Mouse (Mus musculus) bone marrow macrophage, adult 2 months (primary cell): Measurements from ENCODE around the gene Chp2. TPM values are rescaled to one million over a fixed set of nuclear protein-coding genes. Genes with fewer than 3 reads are reported as not detected.
A peak's percentile ranks its signal among the peaks of the same experiment; 100 is the strongest.

Experiments
- H3K27ac ChIP-seq: 2 replicates; pipeline ENCODE4 v1.5.1; 2012; ENCODE audit warnings: low read depth, low read length; ENCODE audit not compliant: insufficient read depth
- H3K4me1 ChIP-seq: 2 replicates; pipeline ENCODE4 v1.6.1; 2012; ENCODE audit warnings: low read length; ENCODE audit not compliant: control insufficient read depth, insufficient read depth
- H3K4me3 ChIP-seq: 2 replicates; pipeline ENCODE4 v1.5.1; 2012; ENCODE audit warnings: mild to moderate bottlenecking, low read length, moderate library complexity; ENCODE audit not compliant: insufficient read depth
- CTCF ChIP-seq: IDR thresholded peaks from 2 replicates; pipeline ENCODE4 v1.5.1; 2012; ENCODE audit warnings: low read depth, mild to moderate bottlenecking, low read length, moderate library complexity
- POLR2A ChIP-seq: IDR thresholded peaks from 2 replicates; pipeline ENCODE4 v1.6.1; 2012; ENCODE audit warnings: mild to moderate bottlenecking, low read depth, low read length, borderline replicate concordance
- polyA plus RNA-seq: library from polyadenylated mRNA; stranded (reverse); fragments of >200 nt; gene quantifications from 2 replicates; pipeline ENCODE4 v1.2.4, GENCODE M21; 2012; ENCODE audit not compliant: missing spikeins, insufficient read depth, insufficient read length

Gene Chp2
- polyA plus RNA-seq, 1 experiment = 1.3 TPM

DNA sequence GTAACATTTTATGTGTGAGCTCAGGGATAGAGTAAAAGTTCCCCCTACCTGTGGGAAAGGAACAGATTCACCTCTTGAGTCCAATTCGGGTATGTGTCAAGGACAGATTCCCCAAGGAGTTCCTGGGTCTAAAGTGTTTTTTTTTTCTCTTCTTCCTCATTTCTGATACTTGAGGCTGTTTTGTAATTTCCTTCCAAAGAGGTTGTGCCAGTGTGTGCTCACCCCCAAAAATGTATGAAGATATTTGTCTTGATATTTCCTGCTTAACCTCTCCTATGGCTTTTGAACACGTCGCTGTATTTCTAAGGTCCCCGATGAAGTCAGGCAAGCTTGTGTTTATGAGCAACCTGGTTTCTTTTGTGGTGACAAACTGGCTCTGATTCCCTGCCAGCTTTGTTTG, 39.2 kb downstream of the Chp2 start:
- peak overlapping the region; percentile 81 for H3K27ac ChIP-seq
- no peak overlapping the region for H3K4me3 ChIP-seq
- H3K4me1 ChIP-seq = peaks cover 57% of the 10 kb centered on the region
- no peak for TF ChIP-seq CTCF
- TF ChIP-seq POLR2A = no peak

DNA sequence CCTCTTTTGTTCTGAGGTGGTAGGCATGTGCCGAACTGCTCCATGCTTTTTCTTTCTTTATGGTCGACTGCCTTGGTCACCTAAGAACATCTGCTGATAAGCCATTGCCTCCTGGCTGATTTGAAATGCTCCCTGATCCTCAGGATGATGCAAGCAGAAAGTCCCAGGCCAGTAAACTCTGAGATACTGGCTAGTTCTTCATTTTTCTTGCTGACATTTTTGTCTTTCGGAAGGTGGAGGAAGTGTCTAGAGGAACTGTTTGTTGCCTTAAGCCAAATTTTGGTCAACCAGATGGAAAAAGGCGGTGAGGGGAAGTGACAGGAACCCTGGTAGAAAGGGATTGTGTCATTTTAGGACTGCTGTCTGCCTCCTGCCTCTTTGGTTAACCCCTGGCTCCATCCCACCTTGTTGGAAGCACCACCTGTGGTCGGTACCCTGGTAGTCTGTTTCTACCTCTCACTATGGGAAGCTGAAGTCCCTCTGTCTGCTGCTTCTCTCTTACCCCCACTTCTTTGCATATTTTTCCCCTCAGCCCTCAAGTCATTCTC, 40.8 kb downstream of the Chp2 start:
- Histone ChIP-seq H3K4me3 (no peak overlapping the region), H3K27ac (peak overlapping the region; percentile 93), H3K4me1 (peaks cover 57% of the 10 kb centered on the region)
- TF ChIP-seq CTCF (no peak), POLR2A (no peak)

DNA sequence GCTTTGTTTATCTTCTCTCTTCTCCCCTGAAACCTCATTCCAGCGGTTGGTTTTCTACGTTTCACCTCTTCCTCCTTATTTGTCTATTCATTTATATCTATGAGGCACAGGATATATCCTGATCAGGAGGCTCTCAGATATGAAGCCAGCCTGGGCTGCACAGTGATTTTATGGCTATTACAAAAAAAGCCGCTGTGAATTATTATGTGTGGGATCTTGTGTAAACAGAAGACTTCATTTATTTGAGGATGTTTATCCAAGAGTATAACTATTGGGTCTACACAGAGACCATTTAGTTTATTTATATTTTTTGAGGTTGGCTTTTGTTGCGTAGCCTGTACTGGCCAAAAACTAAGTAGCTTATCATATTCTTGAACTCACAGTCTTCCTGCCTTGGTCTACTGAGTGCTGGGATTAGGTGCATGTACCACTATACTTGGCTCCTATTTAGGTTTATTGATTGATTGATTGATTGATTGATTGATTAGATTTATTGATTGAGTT, 49.7 kb downstream of the Chp2 start:
- H3K27ac ChIP-seq = no peak overlapping the region

DNA sequence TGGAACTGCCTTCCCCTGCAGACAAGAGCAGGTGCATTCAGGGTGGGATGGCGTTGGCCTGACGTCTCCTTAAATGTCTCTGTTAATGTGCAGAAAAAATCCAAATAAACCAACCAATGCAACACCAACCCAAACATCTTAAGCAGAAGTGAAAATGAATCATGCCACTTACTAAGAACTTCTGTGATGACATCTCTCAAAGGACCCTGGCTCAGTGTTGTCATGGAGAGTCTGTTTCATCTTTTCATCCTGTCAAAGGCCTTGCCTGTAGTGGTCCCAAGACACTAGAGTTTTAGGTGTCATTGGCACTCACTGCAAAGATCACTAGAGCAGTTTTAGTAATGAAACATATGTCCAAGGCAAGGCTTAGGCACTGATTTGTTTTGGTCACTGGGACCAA, 53.0 kb downstream of the Chp2 start:
- Histone ChIP-seq H3K27ac (no peak overlapping the region), H3K4me3 (no peak overlapping the region), H3K4me1 (peaks cover 4% of the 10 kb centered on the region)
- no peak for TF ChIP-seq CTCF
- TF ChIP-seq POLR2A = no peak

More for the DNA sequence above, 49.7 kb downstream of the Chp2 start:
- Histone ChIP-seq H3K4me1 (peaks cover 4% of the 10 kb centered on the region), H3K4me3 (no peak overlapping the region)
- TF ChIP-seq POLR2A (no peak), CTCF (no peak)

Other genes with a start within 250 kb of the Chp2 start
- gene Cog7, start 237.8 kb upstream of the Chp2 start, polyA plus RNA-seq = 20.4 and 25.3 TPM in 2 replicates
- gene Gga2, start 198.3 kb upstream of the Chp2 start, polyA plus RNA-seq = 28.4 and 30.2 TPM in 2 replicates
- 27.9 and 29.7 TPM in 2 replicates for gene Ubfd1, start 152.3 kb upstream of the Chp2 start, polyA plus RNA-seq
- gene Ears2, start 152.2 kb upstream of the Chp2 start, polyA plus RNA-seq = 1.5 and 2.1 TPM in 2 replicates
- gene Ndufab1, start 117.6 kb upstream of the Chp2 start, polyA plus RNA-seq = 96.8 and 102 TPM in 2 replicates
- 12.2 and 12.5 TPM in 2 replicates for gene Palb2, start 86.5 kb upstream of the Chp2 start, polyA plus RNA-seq
- 118 and 129 TPM in 2 replicates for gene Dctn5, start 86.5 kb upstream of the Chp2 start, polyA plus RNA-seq
- 28.0 and 31.9 TPM in 2 replicates for gene Plk1, start 60.1 kb upstream of the Chp2 start, polyA plus RNA-seq
- gene Ern2, start 33.3 kb upstream of the Chp2 start, polyA plus RNA-seq = not detected in 2 replicates
- 196 and 203 TPM in 2 replicates for gene Prkcb, start 69.3 kb downstream of the Chp2 start, polyA plus RNA-seq